Mouse (Mus musculus) hindbrain, embryonic 12.5 days (tissue): Measurements from ENCODE around the gene Kcnh7. TPM values are rescaled to one million over a fixed set of nuclear protein-coding genes. Genes with fewer than 3 reads are reported as not detected.

Experiments used
- ATAC-seq: fragments of 200-750 bp; cut with Nextera tagmentation; 2 replicates; pipeline ENCODE4 v1.8.0; 2017; ENCODE audit warnings: moderate TSS enrichment; ENCODE audit not compliant: low FRiP score
- H3K27ac ChIP-seq: fragments of 300-500 bp; sonication (generic); 2 replicates; pipeline ENCODE4 v1.5.1; 2016; ENCODE audit warnings: mild to moderate bottlenecking
- H3K27me3 ChIP-seq: fragments of 300-500 bp; sonication (generic); 2 replicates; pipeline ENCODE4 v1.6.1; 2016; ENCODE audit warnings: mild to moderate bottlenecking
- H3K36me3 ChIP-seq: fragments of 300-500 bp; sonication (generic); 2 replicates; pipeline ENCODE4 v1.6.1; 2016; ENCODE audit warnings: mild to moderate bottlenecking
- H3K4me1 ChIP-seq: fragments of 300-500 bp; sonication (generic); 2 replicates; pipeline ENCODE4 v1.6.1; 2016
- H3K4me2 ChIP-seq: fragments of 300-500 bp; sonication (generic); replicated peaks from 2 replicates; pipeline ENCODE4 v1.6.1; 2016; ENCODE audit warnings: mild to moderate bottlenecking
- H3K4me3 ChIP-seq: fragments of 300-500 bp; sonication (generic); 2 replicates; pipeline ENCODE4 v1.5.1; 2016; ENCODE audit warnings: mild to moderate bottlenecking
- H3K9ac ChIP-seq: fragments of 300-500 bp; sonication (generic); 2 replicates; pipeline ENCODE4 v1.6.1; 2016; ENCODE audit warnings: mild to moderate bottlenecking, moderate library complexity
- H3K9me3 ChIP-seq: fragments of 300-500 bp; sonication (generic); replicated peaks from 2 replicates; pipeline ENCODE4 v1.6.1; 2016; ENCODE audit warnings: mild to moderate bottlenecking
- WGBS: fragments of 180-500 bp; shearing (Covaris S2); methylation state at CpG from one replicate; pipeline ENCODE4 v1.1.7; 2016; 5-methylcytosine and 5-hydroxymethylcytosine counted together
- polyA plus RNA-seq: library from polyadenylated mRNA; unstranded; fragments of >200 nt; fragmentation: Nextera tagmentation; extraction: Ambion mirVana; gene quantifications from 2 replicates; pipeline ENCODE4 v1.2.1, GENCODE M21; 2016

Kcnh7 gene
- polyA plus RNA-seq, 1 experiment from 2014 or later = 4.8 TPM

DNA sequence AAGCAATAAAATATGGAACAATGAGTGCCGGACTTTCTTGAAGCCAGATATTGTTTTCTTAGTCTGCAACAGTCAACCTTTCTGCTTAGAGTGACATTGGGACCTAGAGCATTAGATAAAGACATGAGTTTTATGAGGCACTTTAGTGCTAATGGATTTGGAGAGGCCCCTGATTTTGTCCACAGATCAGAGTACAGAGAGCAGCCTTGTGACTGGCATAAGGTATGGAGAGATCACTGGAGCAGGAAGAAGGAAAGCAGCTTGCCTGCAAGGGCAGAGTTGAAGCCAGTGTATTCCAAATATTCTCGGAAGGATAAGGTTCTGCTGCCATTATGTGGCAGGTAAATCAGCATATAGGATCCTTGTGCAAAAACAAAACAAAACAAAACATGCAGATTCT is 93.6 kb downstream of the Kcnh7 start:
- no peaks in the 10 kb centered on the region for H3K36me3 ChIP-seq
- no peak overlapping the region for H3K4me3 ChIP-seq
- H3K27ac ChIP-seq = no peak overlapping the region
- H3K9me3 ChIP-seq = no peaks in the 10 kb centered on the region
- no peaks in the 10 kb centered on the region for H3K27me3 ChIP-seq
- no peak overlapping the region for H3K9ac ChIP-seq
- ATAC-seq = no peak
- no peak overlapping the region for H3K4me2 ChIP-seq
- 80% methylated on average over 2 of the region's 2 CpGs for WGBS
- no peaks in the 10 kb centered on the region for H3K4me1 ChIP-seq

DNA sequence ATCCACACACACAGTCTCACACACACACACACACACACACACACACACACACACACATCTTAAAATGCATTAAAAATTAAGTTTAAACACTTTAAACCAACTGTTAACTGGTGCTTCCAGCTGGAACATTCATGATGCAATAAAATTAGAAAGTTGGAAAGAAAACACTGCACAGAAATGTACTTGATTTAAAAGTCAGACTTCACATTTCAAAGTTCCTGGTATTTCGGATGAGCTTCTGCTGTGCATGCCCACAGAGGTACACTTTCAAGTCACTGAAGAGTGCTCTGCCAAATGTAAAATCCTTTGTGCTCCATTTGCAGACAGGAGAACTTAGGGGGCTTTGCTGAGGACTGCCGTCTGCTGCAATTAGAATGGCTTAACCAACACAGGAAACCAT is 125.7 kb downstream of the Kcnh7 start:
- Histone ChIP-seq H3K9me3 (no peaks in the 10 kb centered on the region), H3K4me2 (no peak overlapping the region), H3K36me3 (no peaks in the 10 kb centered on the region), H3K9ac (no peak overlapping the region), H3K4me3 (no peak overlapping the region), H3K27me3 (no peaks in the 10 kb centered on the region), H3K27ac (no peak overlapping the region), H3K4me1 (no peaks in the 10 kb centered on the region)
- 82% methylated on average over 2 of the region's 2 CpGs for WGBS
- no peak for ATAC-seq

DNA sequence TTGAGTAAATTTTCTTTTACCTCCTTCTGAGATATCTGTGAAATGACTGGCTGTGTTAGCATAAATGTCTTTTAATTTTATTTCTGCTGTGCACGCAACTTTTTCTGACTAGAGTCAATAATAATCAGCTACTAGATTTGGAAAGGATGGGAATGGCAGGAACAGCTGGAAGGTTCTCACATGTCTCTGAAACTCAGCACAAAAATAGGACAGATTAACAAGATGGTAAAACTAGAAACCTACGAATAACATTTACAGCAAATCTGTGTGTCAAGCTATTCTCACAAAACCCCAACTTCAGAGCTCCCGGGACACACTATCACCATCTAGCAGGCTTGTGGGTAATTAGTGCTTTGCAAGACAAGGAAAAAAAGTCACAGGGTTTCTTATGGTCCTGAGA is 134.2 kb downstream of the Kcnh7 start:
- Histone ChIP-seq H3K4me2 (no peak overlapping the region), H3K27me3 (no peaks in the 10 kb centered on the region), H3K9ac (no peak overlapping the region), H3K4me1 (no peaks in the 10 kb centered on the region), H3K27ac (no peak overlapping the region), H3K36me3 (no peaks in the 10 kb centered on the region), H3K4me3 (no peak overlapping the region), H3K9me3 (no peaks in the 10 kb centered on the region)
- ATAC-seq = no peak
- WGBS = 91% methylated on average over 3 of the region's 3 CpGs

DNA sequence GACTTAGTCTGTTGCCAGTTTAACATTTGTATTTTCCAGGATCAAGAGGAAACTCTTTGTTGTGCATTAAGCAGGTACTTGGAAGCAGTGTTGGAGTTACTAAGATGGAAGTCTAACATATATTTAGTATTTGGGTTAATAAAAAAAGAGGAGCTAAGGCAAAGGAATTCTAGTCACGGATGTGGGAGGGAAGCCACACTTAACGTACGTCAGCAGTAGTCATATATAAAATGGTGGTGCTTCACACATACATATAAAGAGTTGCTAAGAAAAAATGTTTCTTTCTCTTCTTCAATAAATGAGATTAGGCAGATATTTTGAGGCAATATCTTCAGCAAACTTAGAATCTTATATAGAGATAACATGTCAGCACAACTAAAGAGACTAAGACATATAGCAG is 144.4 kb downstream of the Kcnh7 start:
- Histone ChIP-seq H3K27ac (no peak overlapping the region), H3K27me3 (no peaks in the 10 kb centered on the region), H3K9ac (no peak overlapping the region), H3K4me1 (no peaks in the 10 kb centered on the region), H3K4me3 (no peak overlapping the region), H3K36me3 (no peaks in the 10 kb centered on the region), H3K9me3 (no peaks in the 10 kb centered on the region), H3K4me2 (no peak overlapping the region)
- 93% methylated on average over 3 of the region's 3 CpGs for WGBS
- no peak for ATAC-seq

DNA sequence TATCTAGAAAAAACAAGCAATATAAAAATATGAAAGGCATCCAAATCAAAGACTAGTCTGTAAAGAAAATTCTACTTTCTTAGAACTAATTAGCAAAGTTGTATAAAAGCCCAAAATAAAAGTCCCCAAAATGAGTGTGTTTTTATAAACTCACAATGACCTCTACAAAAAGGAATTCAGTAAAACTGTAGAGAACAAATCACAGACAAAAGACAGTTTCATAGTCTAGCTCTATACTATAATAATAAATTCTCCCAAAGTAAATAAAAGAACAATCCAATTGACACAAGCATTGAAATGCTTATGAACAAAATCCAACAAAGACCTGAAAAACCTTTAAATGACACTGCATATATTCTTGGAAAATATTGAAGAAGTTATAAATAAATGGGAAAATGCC is 169.2 kb downstream of the Kcnh7 start:
- H3K9ac ChIP-seq = no peak overlapping the region
- no peaks in the 10 kb centered on the region for H3K36me3 ChIP-seq
- no peaks in the 10 kb centered on the region for H3K4me1 ChIP-seq
- H3K4me3 ChIP-seq = no peak overlapping the region
- H3K9me3 ChIP-seq = no peaks in the 10 kb centered on the region
- H3K4me2 ChIP-seq = no peak overlapping the region
- no peak overlapping the region for H3K27ac ChIP-seq
- no peaks in the 10 kb centered on the region for H3K27me3 ChIP-seq
- no peak for ATAC-seq

DNA sequence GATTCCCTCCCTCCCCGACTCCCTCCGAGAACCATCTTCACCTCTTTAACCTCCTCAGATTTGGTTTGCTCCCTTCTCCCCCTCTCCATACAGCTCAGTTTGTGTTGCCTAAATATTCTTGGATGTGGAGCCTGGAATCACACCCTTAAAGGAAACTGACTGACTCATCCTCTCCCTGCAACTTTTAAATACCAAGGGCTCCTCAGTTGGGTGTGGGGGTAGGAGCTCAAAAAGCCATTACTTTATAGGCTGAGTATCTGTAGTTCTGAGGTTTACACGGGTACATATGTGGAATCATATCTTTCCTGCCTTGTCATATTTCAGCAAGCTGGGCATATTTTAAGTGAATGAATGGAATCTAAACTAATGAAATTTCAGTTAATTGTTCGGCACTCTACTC is 174.9 kb downstream of the Kcnh7 start:
- WGBS = 91% methylated on average over 4 of the region's 4 CpGs
- H3K4me3 ChIP-seq = no peak overlapping the region
- H3K27ac ChIP-seq = no peak overlapping the region
- H3K9me3 ChIP-seq = no peaks in the 10 kb centered on the region
- H3K27me3 ChIP-seq = no peaks in the 10 kb centered on the region
- ATAC-seq = no peak
- no peak overlapping the region for H3K9ac ChIP-seq
- H3K36me3 ChIP-seq = no peaks in the 10 kb centered on the region
- H3K4me2 ChIP-seq = no peak overlapping the region
- no peaks in the 10 kb centered on the region for H3K4me1 ChIP-seq

DNA sequence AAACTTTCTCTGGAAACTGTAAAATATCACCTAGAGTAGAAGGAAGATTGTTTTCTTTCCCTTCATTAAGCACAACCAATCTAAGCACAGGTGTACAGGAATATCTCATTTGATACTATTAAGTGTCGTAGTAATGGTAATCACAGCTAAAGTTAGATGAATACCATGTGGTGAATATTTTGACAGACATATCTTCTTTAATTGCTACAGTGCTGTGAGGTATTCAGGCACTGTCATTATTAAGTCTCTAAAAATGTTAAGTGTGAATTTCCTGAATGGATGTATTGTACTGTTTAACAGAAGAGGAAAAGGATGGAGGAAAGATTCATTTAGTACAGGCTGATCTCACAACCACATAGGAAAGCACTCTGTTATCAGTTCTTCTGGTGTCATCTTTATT is 181.3 kb downstream of the Kcnh7 start:
- Histone ChIP-seq H3K36me3 (no peaks in the 10 kb centered on the region), H3K27ac (no peak overlapping the region), H3K4me1 (no peaks in the 10 kb centered on the region), H3K9me3 (no peaks in the 10 kb centered on the region), H3K9ac (no peak overlapping the region), H3K4me2 (no peak overlapping the region), H3K27me3 (no peaks in the 10 kb centered on the region), H3K4me3 (no peak overlapping the region)
- no peak for ATAC-seq
- 94% methylated on average over 1 of the region's 1 CpGs for WGBS

DNA sequence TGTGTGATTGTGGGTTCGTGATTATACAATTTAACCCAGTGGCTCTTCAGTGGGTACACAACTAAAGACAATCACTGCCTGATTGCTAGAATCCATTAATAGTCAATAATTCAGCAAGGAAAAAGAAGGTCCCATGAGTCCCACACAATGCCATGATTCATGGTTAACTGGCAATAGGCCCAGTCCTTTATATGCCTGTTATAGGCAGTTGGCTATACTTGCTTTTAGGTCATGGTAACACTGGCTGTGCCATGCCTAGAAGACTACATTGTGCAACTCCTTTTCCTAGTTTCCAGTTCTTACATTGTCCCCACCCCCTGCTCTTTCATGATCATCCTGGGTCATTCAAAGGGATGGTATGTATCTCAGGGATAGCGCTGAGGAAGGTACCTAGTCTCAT is 186.4 kb downstream of the Kcnh7 start:
- H3K9me3 ChIP-seq = no peaks in the 10 kb centered on the region
- H3K4me2 ChIP-seq = no peak overlapping the region
- H3K36me3 ChIP-seq = no peaks in the 10 kb centered on the region
- no peak for ATAC-seq
- no peak overlapping the region for H3K27ac ChIP-seq
- H3K4me3 ChIP-seq = no peak overlapping the region
- no peak overlapping the region for H3K9ac ChIP-seq
- no peaks in the 10 kb centered on the region for H3K27me3 ChIP-seq
- H3K4me1 ChIP-seq = no peaks in the 10 kb centered on the region
- WGBS = 92% methylated on average over 2 of the region's 2 CpGs

DNA sequence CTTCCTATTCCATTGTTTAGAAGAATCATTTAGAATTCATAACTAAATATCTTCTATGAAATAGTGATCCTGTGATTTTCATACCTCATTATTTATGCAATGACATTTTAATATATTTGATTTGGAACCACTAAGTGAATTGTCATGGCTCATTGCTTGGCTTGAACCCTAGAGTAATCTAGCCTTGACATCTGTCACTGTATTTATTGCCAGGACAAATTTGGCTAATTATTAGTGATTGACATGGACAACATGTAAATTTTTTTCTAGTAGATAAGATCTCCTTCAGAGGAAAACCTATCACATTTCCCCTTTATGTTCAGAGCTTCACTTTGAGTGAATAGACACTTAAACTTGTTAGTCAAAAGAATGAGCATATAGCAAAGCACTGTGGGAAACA is 195.5 kb downstream of the Kcnh7 start:
- no peak for ATAC-seq
- H3K27ac ChIP-seq = no peak overlapping the region
- H3K36me3 ChIP-seq = no peaks in the 10 kb centered on the region
- H3K9ac ChIP-seq = no peak overlapping the region
- no peaks in the 10 kb centered on the region for H3K27me3 ChIP-seq
- H3K4me2 ChIP-seq = no peak overlapping the region
- no peaks in the 10 kb centered on the region for H3K9me3 ChIP-seq
- no peak overlapping the region for H3K4me3 ChIP-seq
- no peaks in the 10 kb centered on the region for H3K4me1 ChIP-seq

DNA sequence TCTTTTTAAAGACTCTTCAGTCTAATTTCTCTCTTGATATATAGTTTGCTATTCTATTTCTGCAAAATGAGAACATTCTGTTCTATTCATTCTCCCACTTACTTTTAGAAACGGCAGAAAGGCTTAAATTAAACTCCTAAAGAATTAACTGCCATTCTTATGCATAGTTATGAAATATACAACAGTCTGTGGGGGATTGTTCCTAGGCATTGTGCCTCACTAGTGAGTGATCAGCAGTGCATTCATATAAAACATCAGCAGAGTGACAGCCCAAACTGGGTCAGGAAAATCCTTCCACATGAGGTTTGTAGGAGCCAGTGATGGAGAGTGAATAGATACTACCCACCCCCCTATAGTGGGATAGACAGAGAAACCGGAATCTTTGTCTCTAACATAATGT is 200.2 kb downstream of the Kcnh7 start:
- no peak overlapping the region for H3K27ac ChIP-seq
- no peak overlapping the region for H3K9ac ChIP-seq
- H3K9me3 ChIP-seq = no peaks in the 10 kb centered on the region
- no peaks in the 10 kb centered on the region for H3K36me3 ChIP-seq
- no peak overlapping the region for H3K4me2 ChIP-seq
- H3K27me3 ChIP-seq = no peaks in the 10 kb centered on the region
- H3K4me1 ChIP-seq = no peaks in the 10 kb centered on the region
- H3K4me3 ChIP-seq = no peak overlapping the region
- 60% methylated on average over 2 of the region's 2 CpGs for WGBS
- no peak for ATAC-seq

DNA sequence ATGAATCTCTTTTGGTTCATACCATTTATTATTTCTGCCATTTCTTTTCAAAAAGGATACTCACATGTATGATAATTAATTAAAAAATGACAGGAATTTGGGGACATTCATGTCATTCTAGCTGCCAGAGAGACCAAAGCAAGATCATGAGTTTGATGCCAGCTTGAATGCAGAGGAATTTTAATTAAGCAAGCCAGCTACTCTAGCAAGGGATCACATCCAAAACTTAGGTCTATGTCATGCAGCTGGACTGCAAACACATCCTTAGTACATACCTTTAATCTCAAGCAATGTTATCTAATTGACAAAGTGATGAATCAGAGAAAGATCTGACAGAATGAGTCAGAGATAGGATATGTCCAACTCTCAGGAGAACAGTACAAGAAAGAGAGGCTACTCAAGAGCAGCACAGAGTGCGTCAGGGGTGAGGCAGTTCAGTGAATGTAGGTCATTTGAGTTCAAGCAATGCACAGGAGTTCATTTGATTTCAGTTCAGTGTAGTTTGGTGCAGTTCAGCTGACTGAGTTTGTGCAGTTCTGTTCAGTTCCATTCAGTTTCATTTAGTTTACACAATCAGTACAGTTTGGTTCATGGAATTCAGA is 248.7 kb downstream of the Kcnh7 start:
- H3K27me3 ChIP-seq = no peaks in the 10 kb centered on the region
- H3K27ac ChIP-seq = no peak overlapping the region
- no peaks in the 10 kb centered on the region for H3K36me3 ChIP-seq
- WGBS = 76% methylated on average over 1 of the region's 1 CpGs
- H3K4me1 ChIP-seq = no peaks in the 10 kb centered on the region
- ATAC-seq = no peak
- no peaks in the 10 kb centered on the region for H3K9me3 ChIP-seq
- no peak overlapping the region for H3K4me3 ChIP-seq
- H3K9ac ChIP-seq = no peak overlapping the region
- H3K4me2 ChIP-seq = no peak overlapping the region

DNA sequence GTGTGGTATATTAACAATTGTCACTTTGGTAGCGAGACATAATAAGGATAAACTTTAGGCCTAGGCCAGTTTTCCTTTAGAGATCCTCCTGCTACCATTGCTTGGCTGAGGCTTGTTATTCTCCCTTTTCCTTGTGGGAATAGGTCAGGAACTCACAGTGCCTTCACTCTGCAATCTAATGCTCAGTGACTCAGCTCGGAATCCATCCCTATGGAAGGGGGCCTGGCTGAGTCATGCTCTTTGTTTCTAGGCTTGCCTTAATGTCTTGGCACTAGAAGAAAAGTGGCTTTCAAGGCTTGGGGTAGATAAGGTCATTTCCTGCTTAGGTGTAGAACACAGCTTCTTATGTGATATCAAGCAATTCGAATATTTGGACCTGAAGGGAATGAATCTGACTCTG is 255.6 kb downstream of the Kcnh7 start:
- no peak overlapping the region for H3K27ac ChIP-seq
- H3K9me3 ChIP-seq = no peaks in the 10 kb centered on the region
- no peaks in the 10 kb centered on the region for H3K27me3 ChIP-seq
- H3K36me3 ChIP-seq = no peaks in the 10 kb centered on the region
- 82% methylated on average over 3 of the region's 3 CpGs for whole genome bisulfite sequencing
- H3K4me3 ChIP-seq = no peak overlapping the region
- no peak for ATAC-seq
- H3K4me1 ChIP-seq = no peaks in the 10 kb centered on the region
- no peak overlapping the region for H3K4me2 ChIP-seq
- no peak overlapping the region for H3K9ac ChIP-seq

DNA sequence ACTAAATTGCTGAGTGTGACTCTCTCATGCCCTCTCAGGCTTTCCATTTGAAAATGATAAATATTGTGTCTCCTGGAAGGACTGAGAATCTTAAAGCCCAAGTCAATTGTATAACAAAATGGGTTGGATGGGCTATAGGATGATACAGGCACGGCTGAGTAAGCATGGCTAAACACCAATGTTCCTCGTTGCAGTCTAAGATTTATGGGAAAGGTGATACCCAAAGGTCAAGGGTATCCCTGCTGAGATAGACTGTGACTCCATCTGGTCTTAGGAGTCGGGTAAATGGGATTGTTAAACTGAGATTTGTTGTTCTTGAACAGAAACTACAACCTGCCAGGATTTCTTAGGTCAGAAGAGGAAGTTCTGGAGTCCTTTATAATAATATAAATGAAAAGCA is 256.0 kb downstream of the Kcnh7 start:
- Histone ChIP-seq H3K4me3 (no peak overlapping the region), H3K4me1 (no peaks in the 10 kb centered on the region), H3K9me3 (no peaks in the 10 kb centered on the region), H3K9ac (no peak overlapping the region), H3K36me3 (no peaks in the 10 kb centered on the region), H3K4me2 (no peak overlapping the region), H3K27ac (no peak overlapping the region), H3K27me3 (no peaks in the 10 kb centered on the region)
- 57% methylated on average over 3 of the region's 3 CpGs for WGBS
- ATAC-seq = no peak

DNA sequence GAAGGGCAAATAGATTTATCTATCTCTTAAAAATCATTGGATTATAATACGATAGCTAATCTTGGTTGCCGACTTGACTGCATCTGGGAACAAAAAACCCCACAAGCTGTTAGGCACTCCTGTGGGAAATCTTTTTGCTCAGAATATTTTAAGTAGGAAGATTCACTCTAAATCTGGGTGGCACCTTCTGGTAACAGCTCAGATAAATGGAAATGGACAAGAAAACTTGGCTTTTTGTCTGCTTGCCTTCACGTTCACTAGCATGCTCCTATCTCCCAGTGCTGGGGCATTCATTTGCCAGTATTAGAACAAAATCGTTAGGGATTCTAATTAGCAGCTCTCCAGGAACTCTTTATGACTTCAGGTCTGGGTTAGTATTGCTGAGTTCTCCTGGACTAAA is 260.3 kb downstream of the Kcnh7 start:
- no peak for ATAC-seq
- Histone ChIP-seq H3K9ac (no peak overlapping the region), H3K27me3 (no peaks in the 10 kb centered on the region), H3K4me2 (no peak overlapping the region), H3K4me1 (no peaks in the 10 kb centered on the region), H3K36me3 (no peaks in the 10 kb centered on the region), H3K27ac (no peak overlapping the region), H3K9me3 (no peaks in the 10 kb centered on the region), H3K4me3 (no peak overlapping the region)
- 83% methylated on average over 4 of the region's 4 CpGs for WGBS
